Mouse (Mus musculus) stomach, postnatal 0 days (tissue): ENCODE data around the gene Adam1b.

ENCODE experiments used
- CTCF ChIP-seq: IDR thresholded peaks from 2 replicates; pipeline ENCODE4 v1.5.1; 2016; ENCODE audit warnings: antibody characterized with exemption, low read depth, mild to moderate bottlenecking, moderate library complexity
- EP300 ChIP-seq: optimal IDR thresholded peaks from 2 replicates; pipeline ENCODE3; 2016; ENCODE audit warnings: antibody characterized with exemption

DNA sequence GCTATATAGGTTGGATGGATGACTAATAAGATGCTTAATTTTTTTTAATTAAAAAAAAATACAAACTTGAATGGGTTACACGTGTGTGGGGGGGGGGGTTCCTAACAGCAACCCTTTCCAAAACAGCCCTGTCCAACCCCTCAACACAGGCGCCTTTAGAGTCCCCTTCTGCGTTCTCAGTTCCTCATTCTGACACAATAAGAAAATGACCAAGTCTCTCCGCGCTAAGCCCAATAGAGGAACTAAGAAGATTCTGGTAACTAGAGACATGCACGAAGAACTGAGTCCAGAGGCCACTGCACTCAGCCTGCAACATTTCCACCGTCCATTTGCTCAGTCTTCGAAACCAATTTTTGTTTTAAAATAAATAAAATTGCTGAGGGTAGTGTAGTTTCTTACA lies 52.0 kb downstream of the Adam1b start:
- TF ChIP-seq CTCF, result no peak
- TF ChIP-seq EP300, result no peak
